Mouse (Mus musculus) C2C12 (cell line): Measurements from ENCODE around the gene 1110051M20Rik.

Source experiments
- CTCF ChIP-seq: IDR thresholded peaks from one replicate; pipeline ENCODE4 v1.5.1; 2011; ENCODE audit not compliant: control insufficient read depth, insufficient read depth, insufficient read length
- FOSL1 ChIP-seq: IDR thresholded peaks from one replicate; pipeline ENCODE4 v1.8.0; 2011; ENCODE audit warnings: mild to moderate bottlenecking, low read length; ENCODE audit not compliant: poor library complexity, insufficient read depth, severe bottlenecking
- MAX ChIP-seq: IDR thresholded peaks from one replicate; pipeline ENCODE4 v1.6.1; 2011; ENCODE audit warnings: mild to moderate bottlenecking, control low read depth
- MYOD1 ChIP-seq: IDR thresholded peaks from one replicate; pipeline ENCODE4 v1.6.1; 2011; ENCODE audit warnings: low read depth; ENCODE audit not compliant: control insufficient read depth, insufficient read length
- MYOG ChIP-seq: IDR thresholded peaks from one replicate; pipeline ENCODE4 v1.6.1; 2011; ENCODE audit not compliant: control insufficient read depth, insufficient read length; ENCODE audit errors: extremely low read depth
- USF1 ChIP-seq: IDR thresholded peaks from one replicate; pipeline ENCODE4 v1.6.1; 2011; ENCODE audit warnings: low read depth, mild to moderate bottlenecking, control low read depth, moderate library complexity

GRCm38 (mm10) chr2:91321923-91322322 lies 122.6 kb downstream of the 1110051M20Rik start:
- TF ChIP-seq CTCF (no peak), MAX (no peak), USF1 (no peak), MYOG (no peak), FOSL1 (no peak), MYOD1 (no peak)
